Mouse (Mus musculus) retina, postnatal 1 day (tissue): ENCODE data around the gene Gramd1b.
A peak's percentile ranks its signal among the peaks of the same experiment; 100 is the strongest.

Experiments
- DNase-seq: peaks from one replicate; pipeline ENCODE4 v3.0.0-alpha.2; 2012

Gene Gramd1b

GRCm38 (mm10) chr9:40457448-40457847 lies 73.7 kb downstream of the Gramd1b start:
- DNase-seq, result no peak

- peak; percentile 64 for DNase-seq
Measured at GRCm38 (mm10) chr9:40456191-40456590, 75.0 kb downstream of the Gramd1b start.

- peak; percentile 69 for DNase-seq
Measured at GRCm38 (mm10) chr9:40455336-40456185, 75.6 kb downstream of the Gramd1b start.

- DNase-seq, result no peak
Measured at GRCm38 (mm10) chr9:40455020-40455335, 76.2 kb downstream of the Gramd1b start.

DNA sequence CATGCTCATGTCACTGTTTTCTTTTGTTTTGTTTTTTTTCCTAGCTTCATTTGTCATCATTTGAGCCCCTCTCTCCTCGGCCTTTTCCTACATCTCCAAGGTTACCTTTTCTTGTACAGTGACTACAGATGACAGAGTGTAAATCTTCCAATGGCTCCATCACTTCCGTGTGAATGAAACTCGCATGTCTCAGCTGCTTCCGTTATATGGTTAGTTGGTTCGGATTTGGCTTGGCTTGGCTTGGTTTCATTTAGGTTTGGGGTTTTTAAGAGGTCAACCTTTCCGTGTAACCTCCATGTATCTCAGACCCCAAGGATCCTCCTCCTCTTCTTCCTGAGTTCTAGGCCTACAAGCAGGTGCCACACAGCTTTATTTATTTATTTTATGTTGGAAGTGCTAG lies 77.3 kb downstream of the Gramd1b start:
- no peak for DNase-seq

DNA sequence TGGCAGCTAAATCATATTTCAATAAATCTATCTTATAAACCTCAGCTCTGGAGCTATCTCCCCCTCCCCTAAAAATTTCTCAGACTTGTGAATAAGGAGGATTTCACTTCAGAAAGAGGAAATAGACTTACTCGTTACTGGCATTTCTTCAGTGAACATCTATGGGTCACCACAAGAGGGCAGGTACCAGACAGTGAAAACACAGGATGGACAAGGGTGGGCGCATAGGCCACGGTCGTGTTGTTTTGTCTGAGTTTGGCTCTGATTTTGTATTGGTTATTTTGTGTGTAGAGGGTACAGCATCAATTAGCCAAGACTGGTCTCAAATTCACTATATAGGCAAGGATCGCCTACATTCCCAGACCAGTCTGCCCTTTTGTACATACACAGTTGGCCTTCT lies 79.0 kb downstream of the Gramd1b start:
- peak; percentile 43 for DNase-seq

DNA sequence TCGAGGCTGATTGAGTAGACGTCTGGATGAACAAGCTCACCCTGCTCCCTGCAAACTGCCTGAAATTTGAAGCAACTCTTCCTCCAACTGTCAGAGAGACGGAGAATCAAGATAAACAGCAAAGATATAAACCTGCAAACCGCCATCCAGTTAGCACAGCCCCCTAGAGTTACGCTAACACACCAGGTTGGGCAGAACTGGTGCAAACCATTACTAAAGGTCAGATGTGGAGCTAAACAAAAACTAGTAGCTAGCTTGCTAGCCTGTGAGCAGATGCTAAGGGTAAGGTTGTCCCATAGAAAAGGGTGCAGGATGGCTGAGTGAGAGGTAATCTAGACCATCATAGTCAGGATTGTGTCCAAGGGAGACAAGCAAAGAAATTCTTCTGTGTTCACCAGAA lies 80.4 kb downstream of the Gramd1b start:
- DNase-seq, result no peak

DNA sequence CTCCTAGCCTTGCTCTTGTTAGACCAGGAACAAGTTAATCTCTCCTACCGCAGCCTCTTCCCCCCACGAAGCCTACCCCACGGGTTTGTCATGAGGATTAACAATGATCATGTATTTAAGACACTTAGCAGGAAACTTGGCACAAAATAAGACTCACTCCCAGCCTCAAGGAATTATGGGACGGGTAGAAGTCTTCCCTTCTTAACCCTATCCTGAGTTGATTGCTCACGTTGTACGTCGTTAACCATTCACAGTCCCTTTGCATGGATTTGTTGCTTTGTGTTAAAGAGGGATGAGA lies 80.8 kb downstream of the Gramd1b start:
- DNase-seq, result no peak

GRCm38 (mm10) chr9:40449610-40450416 lies 81.4 kb downstream of the Gramd1b start:
- no peak for DNase-seq

DNA sequence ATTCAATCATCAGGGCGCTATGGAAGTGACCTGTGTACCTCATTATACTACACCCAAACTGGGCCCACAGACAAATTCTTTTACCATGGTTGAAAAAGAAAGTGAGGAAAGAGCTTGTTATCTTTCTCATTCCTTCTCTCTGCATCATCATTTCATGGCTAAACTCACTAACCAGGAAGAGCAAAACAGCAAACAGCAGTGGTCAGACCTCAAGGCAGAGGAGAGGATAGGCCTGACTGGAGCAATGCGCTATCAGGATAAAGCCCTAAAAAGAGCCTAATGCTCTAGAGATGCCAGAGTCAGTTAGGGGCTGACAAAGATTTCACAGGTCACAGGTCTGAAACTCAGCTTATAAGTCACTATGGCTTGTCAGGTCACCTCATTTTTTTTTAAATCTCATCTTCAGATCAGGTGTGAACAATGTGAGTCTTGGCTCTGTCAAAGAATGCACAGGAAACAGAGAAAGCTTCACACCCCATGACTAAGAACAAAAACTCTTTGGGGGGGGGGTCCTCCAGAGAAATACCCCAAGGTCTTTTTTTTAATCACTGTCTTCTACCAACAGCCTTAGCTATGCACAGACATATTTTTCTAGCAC lies 82.4 kb downstream of the Gramd1b start:
- no peak for DNase-seq

- DNase-seq, result peak; percentile 42
Measured at GRCm38 (mm10) chr9:40447265-40447664, 83.9 kb downstream of the Gramd1b start.

DNA sequence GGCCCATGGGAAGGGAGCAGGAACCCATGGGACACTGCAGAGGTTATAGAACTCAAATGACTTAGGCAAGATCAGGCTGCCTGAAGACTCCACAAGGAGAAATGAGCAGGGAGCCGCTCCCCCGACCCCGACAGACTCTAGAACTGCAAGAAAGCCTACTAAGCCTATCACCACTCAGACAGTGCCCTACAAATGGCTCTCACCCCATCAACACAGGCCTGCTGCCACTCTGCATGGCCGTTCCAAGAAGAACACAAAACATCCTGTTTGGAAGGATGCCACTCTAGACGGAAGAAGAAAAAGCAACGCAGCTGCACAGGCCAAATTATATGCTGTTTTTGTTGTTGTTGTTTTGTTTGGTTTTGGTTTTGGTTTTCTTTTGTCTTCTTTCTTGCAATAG lies 86.2 kb downstream of the Gramd1b start:
- DNase-seq, result no peak

- no peak for DNase-seq
Measured at GRCm38 (mm10) chr9:40442784-40443183, 88.4 kb downstream of the Gramd1b start.

GRCm38 (mm10) chr9:40439973-40440687 lies 91.1 kb downstream of the Gramd1b start:
- DNase-seq, result no peak

DNA sequence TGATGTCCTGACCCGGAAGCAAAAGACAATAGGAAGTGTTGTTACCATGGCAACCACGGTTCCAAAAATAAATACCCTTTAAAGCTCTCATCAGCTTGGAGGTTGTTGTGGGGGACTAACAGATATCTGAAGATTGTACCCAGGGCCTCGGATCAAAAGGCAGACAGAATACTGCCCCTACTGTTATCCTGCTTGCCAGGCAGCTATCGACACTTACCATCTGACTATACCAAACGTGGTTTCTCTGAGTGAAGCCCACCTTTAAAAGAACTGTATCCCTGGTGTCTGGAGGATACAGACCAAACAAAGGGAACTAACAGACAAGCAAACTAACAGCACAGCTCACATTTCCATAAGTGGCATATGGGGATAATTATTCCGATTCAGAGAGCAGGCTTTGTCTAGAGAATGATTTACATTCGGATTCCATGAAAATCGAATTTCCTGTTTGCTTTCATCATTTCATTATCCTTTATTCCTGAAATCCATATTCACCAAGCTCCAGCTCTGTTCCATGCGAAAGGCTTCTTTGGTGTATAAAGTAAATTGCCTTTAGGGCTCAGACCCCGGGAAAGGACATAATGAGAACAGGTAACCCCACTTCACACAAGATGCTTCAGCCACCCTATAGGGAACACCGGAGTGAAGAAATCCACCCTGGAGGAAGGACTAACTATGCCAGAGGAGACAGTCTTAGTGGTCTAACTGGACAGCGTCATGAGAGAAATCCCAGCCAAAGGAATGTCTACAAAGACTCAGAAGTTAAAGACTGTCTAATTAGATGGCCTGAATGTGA lies 92.3 kb downstream of the Gramd1b start:
- peak; percentile 53 for DNase-seq

DNA sequence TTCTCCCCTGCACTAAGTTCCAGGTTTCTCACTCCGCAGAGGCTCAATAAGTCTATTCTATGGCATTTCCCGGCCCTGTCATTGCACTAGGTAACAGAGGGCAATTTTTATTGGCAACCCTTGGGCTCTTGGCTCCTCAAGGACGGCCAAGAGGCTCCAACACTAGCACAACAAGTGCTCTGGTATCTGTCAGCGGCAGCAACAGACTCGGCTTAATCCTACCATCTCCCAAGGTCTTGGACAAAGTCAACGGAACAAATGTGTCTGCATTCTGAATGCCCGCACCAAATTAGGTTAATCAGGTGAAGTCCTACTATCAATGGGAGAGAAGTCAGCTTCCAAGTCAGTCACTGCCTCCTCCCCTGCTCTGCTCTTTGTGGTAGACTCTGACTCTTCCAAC lies 93.3 kb downstream of the Gramd1b start:
- no peak for DNase-seq

DNA sequence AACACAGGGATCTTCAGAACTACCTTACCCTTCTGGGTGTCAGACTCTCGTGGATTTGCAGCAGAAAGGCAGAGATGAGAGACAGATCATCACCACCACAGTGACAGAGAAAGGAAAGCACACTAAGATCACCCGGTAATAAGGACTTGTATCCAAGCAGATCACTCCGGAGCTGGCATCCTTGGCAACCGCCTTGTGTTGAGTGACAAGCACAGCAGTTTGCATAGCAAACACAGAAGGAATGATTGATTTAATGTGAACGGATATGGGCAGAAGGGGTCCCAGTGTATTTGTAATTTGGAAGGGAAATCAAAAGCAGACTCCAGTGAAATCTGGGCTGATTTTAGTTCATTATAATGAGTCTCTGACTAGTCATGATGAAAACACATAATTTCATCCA lies 97.9 kb downstream of the Gramd1b start:
- DNase-seq, result no peak

DNA sequence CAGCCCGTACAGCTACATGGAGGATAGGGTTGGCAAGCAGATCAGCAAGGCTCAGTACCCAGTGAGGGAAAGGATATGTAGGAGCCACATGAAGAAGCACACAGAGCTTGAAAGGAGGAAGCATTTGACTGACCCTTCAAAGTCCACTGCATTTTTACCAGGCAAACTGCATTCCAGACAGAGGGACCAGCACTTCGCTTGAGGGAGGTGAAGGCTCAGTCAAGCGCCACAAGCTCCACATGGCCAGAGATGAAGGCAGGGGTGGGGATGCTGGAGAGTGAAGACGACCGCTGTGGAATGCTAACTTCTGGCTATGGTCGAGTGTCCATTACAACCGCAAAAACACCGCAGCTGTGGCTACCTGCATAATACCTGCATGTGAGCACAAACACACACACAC lies 100.2 kb downstream of the Gramd1b start:
- DNase-seq, result no peak

DNA sequence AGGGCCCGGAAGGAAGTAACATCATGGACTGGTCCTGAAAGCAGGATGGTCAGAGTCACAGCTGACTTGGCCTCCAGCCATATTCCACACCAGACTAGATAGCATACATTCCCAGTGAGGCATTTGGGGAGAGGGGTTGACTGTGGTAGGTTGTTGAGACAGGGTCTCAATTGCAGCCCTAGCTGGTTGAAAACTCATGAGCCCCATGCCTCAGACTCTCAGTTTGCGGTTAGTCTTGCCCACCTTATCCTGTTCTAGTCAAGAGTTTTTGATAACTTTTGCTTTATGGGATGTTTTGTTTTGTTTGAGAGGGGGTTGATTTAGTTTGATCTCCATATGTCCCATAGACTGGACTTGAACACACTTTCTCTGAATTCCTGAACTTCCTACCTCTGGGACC lies 103.5 kb downstream of the Gramd1b start:
- no peak for DNase-seq

DNA sequence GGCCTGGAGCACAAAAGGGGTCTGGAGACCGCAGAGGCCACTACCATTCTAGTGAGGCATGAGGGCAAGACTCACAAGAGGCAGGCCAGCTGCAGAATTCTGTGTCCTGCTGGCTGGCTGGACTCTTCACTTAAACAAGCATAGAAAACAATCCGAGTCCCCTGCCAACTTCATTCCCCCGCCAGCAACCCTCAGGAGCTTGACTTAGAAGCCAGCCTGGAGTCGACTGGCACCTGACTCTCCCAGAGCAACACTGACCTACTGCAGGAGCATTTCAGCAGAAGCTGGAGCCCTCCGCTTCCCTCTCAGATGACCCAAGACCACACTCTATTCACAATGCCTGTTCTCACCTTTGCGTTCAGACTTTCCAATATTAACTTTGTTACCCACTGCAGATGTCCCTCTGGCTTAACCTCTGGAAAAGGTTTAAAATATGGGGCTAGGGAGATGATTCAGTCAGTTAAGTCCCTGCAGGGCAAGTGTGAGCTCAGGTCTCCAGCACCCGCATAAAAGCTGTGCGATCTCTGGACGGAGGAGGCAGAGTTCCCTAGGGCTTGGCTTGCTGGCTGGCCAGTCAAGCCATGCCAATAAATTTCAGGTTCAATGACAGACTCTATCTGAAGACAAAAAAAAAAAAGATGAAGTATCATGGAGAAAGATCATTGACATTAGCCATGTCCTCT lies 104.8 kb downstream of the Gramd1b start:
- no peak for DNase-seq

- DNase-seq, result no peak
Measured at GRCm38 (mm10) chr9:40424874-40425273, 106.3 kb downstream of the Gramd1b start.

DNA sequence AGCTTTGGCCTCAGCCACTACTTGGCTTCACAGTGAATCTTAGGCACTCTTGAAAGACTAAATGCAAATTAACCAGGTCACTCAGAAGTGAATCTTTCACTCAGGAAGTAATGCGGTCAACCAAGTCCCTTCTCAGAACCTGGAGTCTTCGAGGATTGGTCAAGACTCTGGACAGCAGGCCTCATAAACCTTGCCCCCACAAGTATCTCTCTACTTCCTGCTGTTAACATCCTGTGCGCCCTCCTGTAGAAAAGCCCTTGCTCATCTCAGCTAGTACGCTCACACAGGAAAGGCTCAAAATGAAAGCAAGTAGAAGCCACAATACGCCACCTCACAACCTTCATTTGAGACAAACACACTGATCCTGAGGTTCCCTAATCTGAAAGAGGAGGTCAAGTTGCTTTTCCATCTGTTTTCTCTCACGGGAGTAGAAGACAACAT lies 107.7 kb downstream of the Gramd1b start:
- DNase-seq, result no peak
